Mouse (Mus musculus) left cerebral cortex, postnatal 25 days (tissue): ENCODE results near the gene Fiz1. TPM values are rescaled to one million over a fixed set of nuclear protein-coding genes. Genes with fewer than 3 reads are reported as not detected.
"Not testable (repeated sequence)": the region's sequence is repeated elsewhere in the genome, so short reads cannot be mapped to it uniquely, and the experiment has no call there.

Source experiments
- DNase-seq, 2 experiments: peaks; one replicate each; pipeline ENCODE4 v3.0.0; 2022; ENCODE audit warnings: low spot score in 2 of 2, mixed read lengths in 1 of 2
- intact Hi-C: fragments of 180-260 bp; cut with DNase I; formaldehyde crosslinking; loops from one replicate; pipeline ENCODE4 v1.15.1; 2025
- total RNA-seq, 2 experiments: library from RNA; stranded (reverse); gene quantifications; 2 replicates each; pipeline ENCODE4 v1.2.3; 2021

The Fiz1 gene
- total RNA-seq, 2 experiments from 2014 or later: 21.2 to 31.2 TPM

DNA sequence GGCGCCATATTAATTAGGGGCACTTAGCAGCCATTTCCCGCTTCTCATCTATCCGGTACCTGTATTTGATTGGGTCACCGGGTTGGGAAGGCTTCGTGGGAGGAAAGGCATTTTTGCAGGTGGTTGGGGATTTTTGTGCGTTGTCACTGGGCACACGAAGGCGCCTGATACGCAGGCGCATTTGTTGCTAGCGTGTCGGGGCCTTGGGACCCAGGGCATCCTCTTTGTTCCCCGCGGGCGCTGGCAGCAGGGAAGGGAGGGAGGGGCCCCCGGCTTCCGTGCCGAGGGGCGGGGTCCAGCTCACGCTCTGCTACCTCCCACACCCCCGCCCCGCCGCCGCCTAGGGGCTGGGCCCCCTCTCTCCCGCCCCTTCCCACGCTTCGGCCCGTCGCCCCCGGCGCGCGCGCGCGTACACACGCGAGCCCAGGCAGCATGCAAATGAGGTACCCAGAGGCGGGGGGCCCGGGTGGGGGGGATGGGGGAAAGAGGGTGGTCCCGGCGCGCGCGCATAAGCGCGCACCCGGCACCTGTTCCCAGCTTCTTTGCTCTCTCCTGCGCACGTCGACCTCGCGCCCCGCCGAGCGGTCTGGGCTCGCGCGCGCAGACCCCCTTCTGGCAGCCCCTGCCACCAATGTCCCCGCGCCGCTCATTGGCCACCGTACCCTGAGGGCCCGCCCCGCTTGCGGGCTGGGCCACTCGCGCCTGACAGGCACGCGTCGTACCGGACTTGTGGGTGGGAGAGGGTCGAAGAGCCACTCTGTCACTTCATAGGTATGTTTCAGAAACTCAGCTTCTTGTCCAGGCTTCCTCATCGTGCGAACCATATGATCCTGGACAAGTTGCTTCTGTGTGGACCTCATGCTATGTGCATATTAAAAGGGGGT lies 863 bp upstream of the Fiz1 start, which contains the start of gene Gm44973:
Gene Gm44973, plus strand, starts transcription at position 379 of the 884 bp plus-strand sequence.
- DNase-seq: peak; percentile 93 to 96
- intact Hi-C loops: loop anchor here (2.0 kb wide), 2 partner anchors 19 to 73 kb away; partner anchors contain the start of gene Zfp579

- intact Hi-C loops: no loop called here
- DNase-seq: no peak
These were observed 1.6 kb downstream of the Fiz1 start for GRCm38 (mm10) chr7:5012681-5013513.

DNA sequence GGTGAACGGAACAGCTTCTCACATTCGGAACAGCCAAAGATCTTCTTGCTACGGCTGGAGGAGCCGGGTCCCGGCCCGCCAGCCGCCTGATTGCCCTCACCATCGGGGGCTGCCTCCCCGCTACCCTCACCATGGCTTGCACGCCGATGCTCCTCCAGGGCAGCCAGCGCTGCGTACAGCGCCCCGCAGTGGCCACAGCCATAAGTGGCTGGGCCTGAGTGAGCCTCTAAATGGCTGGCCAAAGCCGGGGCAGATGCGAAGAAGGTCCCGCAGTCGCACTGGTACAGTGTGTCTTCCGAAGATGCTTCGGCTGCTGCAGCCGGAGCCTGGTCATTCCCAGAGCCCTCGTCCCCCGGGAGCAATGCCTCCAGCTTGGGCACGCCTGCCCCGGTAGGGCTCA lies 6.3 kb downstream of the Fiz1 start:
- intact Hi-C loops: no loop called here
- DNase-seq: no peak

GRCm38 (mm10) chr7:5002876-5003275 lies 11.6 kb downstream of the Fiz1 start:
- intact Hi-C loops, DNase-seq: not testable (repeated sequence)

DNA sequence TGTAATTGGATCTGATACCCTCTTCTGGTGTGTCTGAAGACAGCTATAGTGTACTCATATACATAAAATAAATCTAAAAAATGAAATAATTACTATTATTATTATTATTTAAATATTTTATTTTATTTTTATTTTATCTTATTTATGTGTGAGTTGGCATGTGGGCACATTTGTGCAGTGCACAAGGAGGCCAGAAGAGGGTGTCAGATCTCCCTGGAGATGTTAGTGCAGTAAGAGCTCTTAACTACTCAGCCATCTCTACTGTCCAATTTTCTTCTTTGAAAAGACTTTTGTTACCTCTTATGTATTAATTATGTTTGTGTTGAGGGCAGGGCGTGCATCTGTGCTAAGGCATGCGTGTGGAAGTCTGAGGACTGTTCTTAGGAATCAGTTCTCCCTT lies 14.6 kb downstream of the Fiz1 start:
- no peak for DNase-seq
- intact Hi-C loops: no loop called here

- DNase-seq: no peak
- intact Hi-C loops: loop anchor here (2.0 kb wide), 2 partner anchors 18 to 54 kb away; partner anchors contain the start of genes Fiz1, Gm44973, Zfp524 and Zfp580
These were observed 17.6 kb downstream of the Fiz1 start for GRCm38 (mm10) chr7:4996934-4997333.

DNA sequence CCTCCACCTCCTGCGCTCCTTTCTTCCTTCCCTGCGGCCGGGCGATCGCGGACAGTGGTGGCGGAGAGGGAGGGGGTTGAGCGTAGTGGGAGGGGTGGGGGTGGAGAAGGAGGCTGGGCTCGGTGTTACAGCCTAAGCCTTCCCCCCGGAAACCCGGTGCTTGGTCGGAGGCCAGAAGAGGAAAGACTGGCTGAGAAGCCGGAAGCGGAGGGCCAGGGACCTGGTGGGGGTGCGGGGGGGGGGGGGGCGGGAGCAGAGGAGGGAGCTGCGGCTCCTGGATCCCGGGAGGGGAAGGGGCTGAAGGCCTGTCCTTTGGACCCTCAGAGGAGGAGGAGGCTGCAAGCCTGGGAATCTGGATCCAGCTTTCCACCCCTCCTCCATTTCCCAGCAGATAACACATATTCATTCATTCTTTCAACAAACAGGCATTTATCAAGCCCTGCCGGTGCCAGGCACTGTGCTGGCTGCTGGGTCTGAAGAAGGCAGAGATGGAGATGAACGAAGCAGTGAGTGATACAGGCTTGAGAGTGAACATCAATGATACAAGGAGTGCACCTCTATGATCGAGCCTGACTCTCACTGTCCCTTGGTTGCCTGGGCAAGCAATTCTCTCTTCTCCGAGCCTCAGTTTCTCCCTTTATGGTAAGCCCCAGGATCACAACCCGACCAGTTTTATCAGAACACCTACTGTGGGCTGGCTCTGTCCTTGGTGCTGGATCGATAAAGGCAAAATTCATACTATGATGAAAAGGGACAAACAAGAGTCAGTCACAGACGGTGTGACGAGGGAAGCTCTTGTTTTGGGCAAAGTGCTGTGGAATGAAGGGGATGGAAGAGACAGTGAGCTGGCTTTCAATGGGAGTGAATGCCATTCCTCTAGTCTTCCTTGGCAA lies 18.2 kb downstream of the Fiz1 start, which contains the start of gene Zfp579:
Gene Zfp579, minus strand, starts transcription at position 156 of the 893 bp plus-strand sequence.
- intact Hi-C loops: loop anchor here (2.0 kb wide), 2 partner anchors 19 to 55 kb away; partner anchors contain the start of genes Fiz1, Gm44973, Zfp524 and Zfp580
- peak; percentile 88 to 94 for DNase-seq

GRCm38 (mm10) chr7:4995268-4996002 lies 19.1 kb downstream of the Fiz1 start:
- peak in 1 of 2 experiments; percentile 15 for DNase-seq
- intact Hi-C loops: loop anchor here (2.0 kb wide), 2 partner anchors 19 to 55 kb away; partner anchors contain the start of genes Fiz1, Gm44973, Zfp524 and Zfp580

- DNase-seq: no peak
- intact Hi-C loops: no loop called here
These were observed 20.3 kb downstream of the Fiz1 start for GRCm38 (mm10) chr7:4993999-4994788.

- intact Hi-C loops: no loop called here
- no peak for DNase-seq
These were observed 21.0 kb downstream of the Fiz1 start for GRCm38 (mm10) chr7:4993347-4993998.

DNA sequence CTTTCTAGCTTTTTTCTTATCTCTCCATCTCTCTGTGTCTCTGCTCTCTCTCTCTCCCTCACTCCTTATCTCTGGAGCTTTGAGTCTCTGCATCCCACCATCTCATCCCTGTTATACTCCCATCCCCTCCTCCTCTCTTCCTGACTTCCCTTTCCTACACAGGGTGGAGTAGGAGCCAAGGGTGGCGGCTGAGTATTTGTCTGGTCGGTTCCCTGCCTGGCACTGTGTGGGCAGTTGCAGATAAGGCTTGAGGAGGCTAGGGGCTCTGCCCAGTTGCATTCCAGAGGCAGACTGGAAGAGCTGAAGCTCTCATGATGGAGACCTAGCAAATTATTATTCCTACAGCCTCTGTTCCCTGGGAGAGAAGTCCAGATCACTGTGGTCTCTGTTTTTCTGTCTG lies 26.2 kb downstream of the Fiz1 start:
- intact Hi-C loops: no loop called here
- no peak for DNase-seq

GRCm38 (mm10) chr7:4976832-4977231 lies 37.7 kb downstream of the Fiz1 start:
- intact Hi-C loops: no loop called here
- DNase-seq: no peak

GRCm38 (mm10) chr7:4975455-4975854 lies 39.0 kb downstream of the Fiz1 start:
- no peak for DNase-seq
- intact Hi-C loops: no loop called here

- DNase-seq: peak in 1 of 2 experiments; percentile 29
- intact Hi-C loops: no loop called here
These were observed 42.0 kb downstream of the Fiz1 start for GRCm38 (mm10) chr7:4972321-4973047.

GRCm38 (mm10) chr7:4971710-4972109 lies 42.8 kb downstream of the Fiz1 start:
- no peak for DNase-seq
- intact Hi-C loops: no loop called here

GRCm38 (mm10) chr7:4971068-4971467 lies 43.4 kb downstream of the Fiz1 start, which contains the start of gene Sbk3:
Gene Sbk3 (minus strand): TSS chr7:4971168.
- no peak for DNase-seq
- intact Hi-C loops: no loop called here
